Mouse (Mus musculus): ENCODE data around the gene Mon2. TPM values are rescaled to one million over a fixed set of nuclear protein-coding genes. Genes with fewer than 3 reads are reported as not detected.

Gene Mon2
- polyA plus RNA-seq, 1 experiment from 2014 or later, result 31.7 TPM

GRCm38 (mm10) chr10:122991648-122992047 lies 84.7 kb downstream of the Mon2 start:
- H3K27ac ChIP-seq (ENCODE audit: low read depth, low read length), result no peak overlapping the region
- ATAC-seq (ENCODE audit: insufficient read depth, low FRiP score, low TSS enrichment), result no peak
- H3K27me3 ChIP-seq (ENCODE audit: control insufficient read depth, insufficient read depth, low read length), result no peaks in the 10 kb centered on the region
- no peak overlapping the region for H3K9ac ChIP-seq (ENCODE audit: low read length)
- no peak overlapping the region for H3K4me3 ChIP-seq (ENCODE audit: low read depth, low read length)
- 91% methylated on average over 9 of the region's 9 CpGs for WGBS
- no peaks in the 10 kb centered on the region for H3K9me3 ChIP-seq (ENCODE audit: control insufficient read depth, low read length)
- no peak overlapping the region for H3K4me2 ChIP-seq (ENCODE audit: low read depth)
- H3K36me3 ChIP-seq (ENCODE audit: control insufficient read depth, insufficient read depth, low read length), result peaks cover 8% of the 10 kb centered on the region
- no peak for DNase-seq (ENCODE audit: low spot score)
- peaks cover 3% of the 10 kb centered on the region; the same call in 1 of the 2 replicates for H3K4me1 ChIP-seq (ENCODE audit: control insufficient read depth, insufficient read depth, low read length)

GRCm38 (mm10) chr10:122991053-122991452 lies 85.3 kb downstream of the Mon2 start:
- 95% methylated on average over 9 of the region's 9 CpGs for WGBS
- no peak for DNase-seq (ENCODE audit: low spot score)
- no peak for ATAC-seq (ENCODE audit: insufficient read depth, low FRiP score, low TSS enrichment)
- Histone ChIP-seq H3K4me3 (ENCODE audit: low read depth, low read length) (no peak overlapping the region), H3K9ac (ENCODE audit: low read length) (no peak overlapping the region), H3K9me3 (ENCODE audit: control insufficient read depth, low read length) (no peaks in the 10 kb centered on the region), H3K27ac (ENCODE audit: low read depth, low read length) (no peak overlapping the region), H3K27me3 (ENCODE audit: control insufficient read depth, insufficient read depth, low read length) (no peaks in the 10 kb centered on the region), H3K36me3 (ENCODE audit: control insufficient read depth, insufficient read depth, low read length) (peaks cover 6% of the 10 kb centered on the region), H3K4me2 (ENCODE audit: low read depth) (no peak overlapping the region), H3K4me1 (ENCODE audit: control insufficient read depth, insufficient read depth, low read length) (peaks cover 3% of the 10 kb centered on the region; the same call in 1 of the 2 replicates)

GRCm38 (mm10) chr10:122990606-122991005 lies 85.7 kb downstream of the Mon2 start:
- no peaks in the 10 kb centered on the region for H3K27me3 ChIP-seq (ENCODE audit: control insufficient read depth, insufficient read depth, low read length)
- 92% methylated on average over 6 of the region's 6 CpGs for whole genome bisulfite sequencing
- no peak overlapping the region for H3K4me2 ChIP-seq (ENCODE audit: low read depth)
- no peak overlapping the region for H3K27ac ChIP-seq (ENCODE audit: low read depth, low read length)
- DNase-seq (ENCODE audit: low spot score), result no peak
- ATAC-seq (ENCODE audit: insufficient read depth, low FRiP score, low TSS enrichment), result no peak
- no peak overlapping the region for H3K4me3 ChIP-seq (ENCODE audit: low read depth, low read length)
- H3K9me3 ChIP-seq (ENCODE audit: control insufficient read depth, low read length), result no peaks in the 10 kb centered on the region
- H3K4me1 ChIP-seq (ENCODE audit: control insufficient read depth, insufficient read depth, low read length), result peaks cover 3% of the 10 kb centered on the region; the same call in 1 of the 2 replicates
- no peak overlapping the region for H3K9ac ChIP-seq (ENCODE audit: low read length)
- H3K36me3 ChIP-seq (ENCODE audit: control insufficient read depth, insufficient read depth, low read length), result peaks cover 4% of the 10 kb centered on the region; the same call in 1 of the 2 replicates

GRCm38 (mm10) chr10:122989916-122990315 lies 86.4 kb downstream of the Mon2 start:
- Histone ChIP-seq H3K9ac (ENCODE audit: low read length) (no peak overlapping the region), H3K27ac (ENCODE audit: low read depth, low read length) (no peak overlapping the region), H3K4me1 (ENCODE audit: control insufficient read depth, insufficient read depth, low read length) (peaks cover 3% of the 10 kb centered on the region; the same call in 1 of the 2 replicates), H3K9me3 (ENCODE audit: control insufficient read depth, low read length) (no peaks in the 10 kb centered on the region), H3K36me3 (ENCODE audit: control insufficient read depth, insufficient read depth, low read length) (peaks cover 2% of the 10 kb centered on the region; the same call in 1 of the 2 replicates), H3K4me3 (ENCODE audit: low read depth, low read length) (no peak overlapping the region), H3K4me2 (ENCODE audit: low read depth) (no peak overlapping the region), H3K27me3 (ENCODE audit: control insufficient read depth, insufficient read depth, low read length) (no peaks in the 10 kb centered on the region)
- WGBS, result 94% methylated on average over 9 of the region's 9 CpGs
- ATAC-seq (ENCODE audit: insufficient read depth, low FRiP score, low TSS enrichment), result no peak
- no peak for DNase-seq (ENCODE audit: low spot score)

GRCm38 (mm10) chr10:122988372-122988771 lies 87.9 kb downstream of the Mon2 start:
- Histone ChIP-seq H3K4me3 (ENCODE audit: low read depth, low read length) (no peak overlapping the region), H3K4me2 (ENCODE audit: low read depth) (no peak overlapping the region), H3K27ac (ENCODE audit: low read depth, low read length) (no peak overlapping the region), H3K36me3 (ENCODE audit: control insufficient read depth, insufficient read depth, low read length) (peaks cover 2% of the 10 kb centered on the region; the same call in 1 of the 2 replicates), H3K9ac (ENCODE audit: low read length) (no peak overlapping the region), H3K4me1 (ENCODE audit: control insufficient read depth, insufficient read depth, low read length) (peaks cover 3% of the 10 kb centered on the region; the same call in 1 of the 2 replicates), H3K27me3 (ENCODE audit: control insufficient read depth, insufficient read depth, low read length) (no peaks in the 10 kb centered on the region), H3K9me3 (ENCODE audit: control insufficient read depth, low read length) (no peaks in the 10 kb centered on the region)
- WGBS, result 83% methylated on average over 7 of the region's 7 CpGs
- ATAC-seq (ENCODE audit: insufficient read depth, low FRiP score, low TSS enrichment) (no peak), DNase-seq (ENCODE audit: low spot score) (no peak)

- Histone ChIP-seq H3K27ac (ENCODE audit: low read depth, low read length) (no peak overlapping the region), H3K9ac (ENCODE audit: low read length) (no peak overlapping the region)
- 33% methylated on average over 9 of the region's 9 CpGs for WGBS
Measured at GRCm38 (mm10) chr10:122987671-122988128, 88.6 kb downstream of the Mon2 start.

GRCm38 (mm10) chr10:122986320-122987225 lies 89.7 kb downstream of the Mon2 start:
- peaks cover 2% of the 10 kb centered on the region; the same call in 1 of the 2 replicates for H3K36me3 ChIP-seq (ENCODE audit: control insufficient read depth, insufficient read depth, low read length)
- H3K27ac ChIP-seq (ENCODE audit: low read depth, low read length), result peak overlapping the region; percentile 100
- peaks cover 3% of the 10 kb centered on the region; the same call in 1 of the 2 replicates for H3K4me1 ChIP-seq (ENCODE audit: control insufficient read depth, insufficient read depth, low read length)
- H3K9me3 ChIP-seq (ENCODE audit: control insufficient read depth, low read length), result no peaks in the 10 kb centered on the region
- DNase-seq (ENCODE audit: low spot score) (peak; percentile 84), ATAC-seq (ENCODE audit: insufficient read depth, low FRiP score, low TSS enrichment) (peak; percentile 73)
- peak overlapping the region; percentile 100 for H3K9ac ChIP-seq (ENCODE audit: low read length)
- peak overlapping the region; percentile 62 for H3K4me2 ChIP-seq (ENCODE audit: low read depth)
- no peaks in the 10 kb centered on the region for H3K27me3 ChIP-seq (ENCODE audit: control insufficient read depth, insufficient read depth, low read length)
- WGBS, result 12% methylated on average over 51 of the region's 54 CpGs
- peak overlapping the region; percentile 95 for H3K4me3 ChIP-seq (ENCODE audit: low read depth, low read length)

More at GRCm38 (mm10) chr10:122987671-122988128, 88.6 kb downstream of the Mon2 start:
- ATAC-seq (ENCODE audit: insufficient read depth, low FRiP score, low TSS enrichment), result no peak
- Histone ChIP-seq H3K4me1 (ENCODE audit: control insufficient read depth, insufficient read depth, low read length) (peaks cover 3% of the 10 kb centered on the region; the same call in 1 of the 2 replicates), H3K27me3 (ENCODE audit: control insufficient read depth, insufficient read depth, low read length) (no peaks in the 10 kb centered on the region), H3K36me3 (ENCODE audit: control insufficient read depth, insufficient read depth, low read length) (peaks cover 2% of the 10 kb centered on the region; the same call in 1 of the 2 replicates), H3K4me2 (ENCODE audit: low read depth) (no peak overlapping the region), H3K9me3 (ENCODE audit: control insufficient read depth, low read length) (no peaks in the 10 kb centered on the region), H3K4me3 (ENCODE audit: low read depth, low read length) (no peak overlapping the region)
- peak; percentile 41 for DNase-seq (ENCODE audit: low spot score)

GRCm38 (mm10) chr10:122985515-122986319 lies 90.6 kb downstream of the Mon2 start:
- ATAC-seq (ENCODE audit: insufficient read depth, low FRiP score, low TSS enrichment) (peak; percentile 88), DNase-seq (ENCODE audit: low spot score) (peak; percentile 89)
- Histone ChIP-seq H3K27ac (ENCODE audit: low read depth, low read length) (peak overlapping the region; percentile 100), H3K9ac (ENCODE audit: low read length) (peak overlapping the region; percentile 100), H3K27me3 (ENCODE audit: control insufficient read depth, insufficient read depth, low read length) (no peaks in the 10 kb centered on the region), H3K9me3 (ENCODE audit: control insufficient read depth, low read length) (no peaks in the 10 kb centered on the region), H3K36me3 (ENCODE audit: control insufficient read depth, insufficient read depth, low read length) (peaks cover 4% of the 10 kb centered on the region; the same call in 1 of the 2 replicates), H3K4me3 (ENCODE audit: low read depth, low read length) (peak overlapping the region; percentile 95), H3K4me2 (ENCODE audit: low read depth) (peak overlapping the region; percentile 62), H3K4me1 (ENCODE audit: control insufficient read depth, insufficient read depth, low read length) (peaks cover 3% of the 10 kb centered on the region; the same call in 1 of the 2 replicates)
- WGBS, result 0% methylated on average over 64 of the region's 115 CpGs
